Mouse (Mus musculus) monocyte, adult 5-6 weeks (primary cell): Measurements from ENCODE around the gene Hoxd3. TPM values are rescaled to one million over a fixed set of nuclear protein-coding genes. Genes with fewer than 3 reads are reported as not detected.

Source experiments
- ATAC-seq: fragments of 153-309, 156-312 bp; replicated peaks from 2 replicates; pipeline ENCODE4 v1.8.0; 2017; ENCODE audit warnings: mild to moderate bottlenecking; ENCODE audit not compliant: low TSS enrichment, insufficient number of reproducible peaks, severe bottlenecking, poor library complexity, low FRiP score
- total RNA-seq: library from RNA; stranded (forward); fragments of 200-1000, 200-491, 200-594 nt; gene quantifications from 3 replicates; pipeline ENCODE4 v1.2.3, GENCODE M21; 2017

The Hoxd3 gene
- total RNA-seq, 1 experiment from 2014 or later = not detected

DNA sequence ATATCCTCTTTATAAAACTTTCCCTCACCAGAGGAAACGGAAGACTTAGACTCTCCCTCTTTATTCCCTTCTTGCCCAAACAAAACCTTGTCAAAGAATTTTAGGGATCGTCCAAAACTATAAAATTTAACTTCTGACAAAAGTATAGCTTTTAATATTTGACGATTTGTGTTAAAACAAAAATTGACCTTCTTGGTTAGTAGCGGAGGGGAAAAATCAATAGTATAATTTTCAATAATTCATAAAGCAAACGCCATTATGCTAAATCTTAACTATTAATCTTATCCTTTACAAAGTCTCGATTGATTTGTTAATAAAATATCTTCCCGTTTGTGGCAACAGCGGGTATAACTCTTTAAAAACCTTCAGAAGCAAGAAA lies 21.4 kb upstream of the Hoxd3 start:
- no peak for ATAC-seq

DNA sequence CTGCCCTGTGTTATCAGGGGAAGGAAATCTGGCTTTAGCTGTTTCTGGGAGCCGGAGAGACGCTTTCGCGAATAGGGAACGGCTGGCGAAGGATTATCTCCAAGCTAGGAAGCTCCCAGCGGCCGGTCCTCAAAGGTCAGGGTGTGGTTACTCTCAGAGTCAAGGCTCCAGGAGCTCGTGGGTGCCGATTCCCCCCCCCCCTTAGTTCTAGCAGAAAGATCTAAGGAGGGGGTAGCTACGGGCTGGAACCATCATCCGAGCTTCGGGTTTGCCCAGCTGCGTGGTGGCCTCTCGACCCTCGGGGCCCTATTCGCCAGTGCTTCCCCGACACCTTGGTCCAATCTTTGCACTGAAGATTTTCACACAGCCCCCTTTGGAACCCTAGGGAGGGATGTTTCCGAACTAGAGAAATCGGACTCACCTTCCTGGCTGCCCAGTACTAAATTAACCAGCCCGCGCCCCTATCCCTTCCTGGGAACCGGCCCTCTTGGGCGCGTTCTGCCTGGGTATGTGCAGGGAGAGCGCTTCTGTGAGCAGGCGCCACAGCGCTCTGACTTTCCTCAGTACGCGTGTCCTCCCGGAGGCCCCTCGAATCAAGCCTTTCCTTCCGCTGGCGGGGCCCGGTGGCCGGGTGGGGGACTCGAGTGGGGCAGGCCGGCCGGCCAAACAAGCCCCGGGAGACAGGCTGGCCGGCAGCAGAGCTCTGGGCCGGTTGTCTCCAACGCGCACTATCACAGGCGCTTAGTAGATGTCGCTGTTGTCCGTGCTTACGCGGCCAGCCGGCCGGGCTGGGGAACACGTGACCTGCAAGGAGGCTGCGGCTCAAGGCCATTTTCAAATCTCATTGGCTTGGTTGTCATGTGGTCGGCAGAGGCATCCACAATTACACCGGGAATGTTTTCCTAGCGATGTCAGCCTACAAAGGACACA lies 20.4 kb upstream of the Hoxd3 start, which contains the start of gene Hoxd10:
Hoxd10 (plus strand) TSS at position 903 of the 930 bp plus-strand sequence.
- ATAC-seq = no peak

DNA sequence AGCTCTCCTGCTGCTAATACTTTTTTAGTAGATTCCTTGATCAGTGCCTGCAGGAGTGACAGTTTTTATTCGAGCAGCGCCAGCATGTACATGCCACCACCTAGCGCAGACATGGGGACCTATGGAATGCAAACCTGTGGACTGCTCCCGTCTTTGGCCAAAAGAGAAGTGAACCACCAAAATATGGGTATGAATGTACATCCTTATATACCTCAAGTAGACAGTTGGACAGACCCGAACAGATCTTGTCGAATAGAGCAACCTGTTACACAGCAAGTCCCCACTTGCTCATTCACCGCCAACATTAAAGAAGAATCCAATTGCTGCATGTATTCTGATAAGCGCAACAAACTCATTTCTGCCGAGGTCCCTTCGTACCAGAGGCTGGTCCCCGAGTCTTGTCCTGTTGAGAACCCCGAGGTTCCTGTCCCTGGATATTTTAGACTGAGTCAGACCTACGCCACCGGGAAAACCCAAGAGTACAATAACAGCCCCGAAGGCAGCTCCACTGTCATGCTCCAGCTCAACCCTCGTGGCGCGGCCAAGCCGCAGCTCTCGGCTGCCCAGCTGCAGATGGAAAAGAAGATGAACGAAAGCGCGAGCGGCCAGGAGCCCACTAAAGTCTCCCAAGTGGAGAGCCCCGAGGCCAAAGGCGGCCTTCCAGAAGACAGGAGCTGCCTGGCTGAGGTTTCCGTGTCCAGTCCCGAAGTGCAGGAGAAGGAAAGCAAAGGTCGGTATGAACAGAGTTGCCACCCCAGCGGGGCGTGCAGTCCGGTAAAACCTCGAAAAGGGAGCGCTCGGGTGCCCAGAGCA lies 19.5 kb upstream of the Hoxd3 start:
- no peak for ATAC-seq

DNA sequence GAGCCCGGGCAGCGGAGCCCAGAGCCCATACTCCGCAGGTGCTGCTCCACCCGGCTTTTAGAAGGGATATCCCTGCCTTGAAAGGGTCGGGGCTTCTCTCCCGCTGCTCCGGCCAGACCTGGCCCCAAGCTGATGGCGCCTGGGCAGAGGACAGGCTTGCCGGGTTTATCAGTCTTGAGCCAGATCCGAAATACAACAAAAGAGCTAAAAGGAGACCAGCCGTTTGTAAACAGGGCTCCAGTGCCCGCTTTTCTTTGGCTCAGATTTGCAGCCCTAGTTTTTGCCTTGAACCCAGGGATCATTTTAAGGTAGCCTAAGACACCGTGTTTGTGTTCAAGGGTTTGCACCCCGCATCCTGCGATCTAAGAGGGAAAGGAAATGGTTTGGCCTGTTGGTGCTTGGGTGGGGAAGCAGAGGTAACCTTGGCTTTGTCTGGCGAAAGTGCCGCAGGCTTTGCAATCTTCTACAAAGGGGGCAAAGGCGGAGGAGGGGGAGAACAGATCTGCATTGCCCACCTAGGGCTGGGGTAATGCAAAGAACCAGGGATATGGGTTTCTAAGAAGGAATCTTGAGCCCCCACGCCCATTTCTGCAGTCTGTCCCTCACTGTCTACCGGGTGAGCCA lies 18.8 kb upstream of the Hoxd3 start:
- ATAC-seq = peak; percentile 38; the same call in 1 of the 2 replicates

DNA sequence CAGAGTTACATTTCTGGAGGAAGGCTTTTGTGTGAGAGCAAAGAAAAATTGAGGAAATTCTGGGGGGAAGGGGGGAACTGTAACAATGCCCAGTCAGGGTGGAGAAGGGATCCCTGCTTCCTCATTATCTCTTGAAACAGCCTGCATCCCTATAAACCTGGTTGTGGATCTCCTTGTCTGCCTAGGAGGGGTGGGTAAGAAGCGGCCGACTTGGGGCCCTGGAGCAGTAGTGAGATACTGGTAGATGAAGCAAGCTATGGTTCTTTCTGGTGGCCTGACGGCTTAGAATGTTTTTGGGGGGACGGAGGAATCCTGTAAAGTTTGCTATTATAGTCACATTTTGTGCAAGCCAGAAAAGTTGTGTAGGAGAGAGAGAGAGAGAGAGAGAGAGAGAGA lies 18.3 kb upstream of the Hoxd3 start:
- no peak for ATAC-seq

DNA sequence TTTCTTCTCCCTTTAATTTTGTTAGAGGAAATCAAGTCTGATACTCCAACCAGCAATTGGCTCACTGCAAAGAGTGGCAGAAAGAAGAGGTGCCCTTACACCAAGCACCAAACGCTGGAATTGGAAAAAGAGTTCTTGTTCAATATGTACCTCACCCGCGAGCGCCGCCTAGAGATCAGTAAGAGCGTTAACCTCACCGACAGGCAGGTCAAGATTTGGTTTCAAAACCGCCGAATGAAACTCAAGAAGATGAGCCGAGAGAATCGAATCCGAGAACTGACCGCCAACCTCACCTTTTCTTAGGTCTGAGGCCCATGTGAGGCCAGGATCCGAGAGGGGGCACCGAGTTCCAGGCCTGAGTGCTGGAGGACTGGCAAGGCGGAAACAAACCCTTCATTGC lies 17.7 kb upstream of the Hoxd3 start:
- no peak for ATAC-seq

DNA sequence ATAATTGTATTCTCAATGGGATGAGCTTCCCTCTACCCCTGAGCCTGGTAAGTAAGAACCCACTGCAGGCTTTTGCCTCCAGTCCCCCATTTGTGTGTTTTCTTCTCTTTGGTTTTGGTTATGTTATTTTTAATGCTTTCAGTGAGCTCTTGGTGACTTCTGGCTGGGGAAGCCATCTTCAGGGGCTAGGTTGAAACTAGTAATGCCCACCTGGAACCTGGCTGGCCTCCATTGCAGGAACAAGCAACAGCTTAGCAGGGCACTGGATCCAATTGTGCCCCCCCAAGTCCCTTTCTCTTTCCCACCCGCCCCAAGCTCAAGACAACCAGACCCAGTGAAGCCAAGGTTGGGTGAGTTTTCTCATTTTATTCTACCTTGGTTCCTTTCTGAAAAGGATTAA lies 16.3 kb upstream of the Hoxd3 start:
- ATAC-seq = no peak

DNA sequence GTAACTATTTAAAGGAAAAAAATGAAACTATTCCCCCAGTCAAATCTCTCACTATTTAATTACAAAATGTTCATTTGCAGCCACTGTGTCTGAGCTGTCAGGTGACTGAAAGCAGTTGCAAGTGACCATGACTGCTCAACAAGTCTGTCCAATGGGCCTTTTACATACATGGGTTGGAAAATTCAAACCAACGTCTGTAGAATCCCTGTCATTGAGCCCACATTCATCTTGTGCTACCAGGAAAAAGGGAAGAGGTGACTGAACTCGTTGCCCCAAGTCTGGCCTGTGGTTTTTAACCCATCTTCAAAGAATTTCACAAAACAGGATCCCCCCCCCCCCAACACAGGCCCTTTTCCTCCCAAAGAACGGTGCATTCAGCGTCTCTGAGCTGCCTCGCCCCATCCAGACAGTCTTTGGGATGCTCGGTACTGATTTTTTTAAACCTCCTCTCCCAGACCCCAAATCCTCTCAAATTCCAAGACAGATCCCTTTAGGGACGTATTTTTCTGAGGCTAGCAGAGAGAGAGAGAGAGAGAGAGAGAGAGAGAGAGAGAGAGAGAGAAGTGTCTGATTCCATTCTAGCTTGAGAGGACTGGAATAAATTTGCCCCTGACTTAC lies 15.8 kb upstream of the Hoxd3 start:
- no peak for ATAC-seq

DNA sequence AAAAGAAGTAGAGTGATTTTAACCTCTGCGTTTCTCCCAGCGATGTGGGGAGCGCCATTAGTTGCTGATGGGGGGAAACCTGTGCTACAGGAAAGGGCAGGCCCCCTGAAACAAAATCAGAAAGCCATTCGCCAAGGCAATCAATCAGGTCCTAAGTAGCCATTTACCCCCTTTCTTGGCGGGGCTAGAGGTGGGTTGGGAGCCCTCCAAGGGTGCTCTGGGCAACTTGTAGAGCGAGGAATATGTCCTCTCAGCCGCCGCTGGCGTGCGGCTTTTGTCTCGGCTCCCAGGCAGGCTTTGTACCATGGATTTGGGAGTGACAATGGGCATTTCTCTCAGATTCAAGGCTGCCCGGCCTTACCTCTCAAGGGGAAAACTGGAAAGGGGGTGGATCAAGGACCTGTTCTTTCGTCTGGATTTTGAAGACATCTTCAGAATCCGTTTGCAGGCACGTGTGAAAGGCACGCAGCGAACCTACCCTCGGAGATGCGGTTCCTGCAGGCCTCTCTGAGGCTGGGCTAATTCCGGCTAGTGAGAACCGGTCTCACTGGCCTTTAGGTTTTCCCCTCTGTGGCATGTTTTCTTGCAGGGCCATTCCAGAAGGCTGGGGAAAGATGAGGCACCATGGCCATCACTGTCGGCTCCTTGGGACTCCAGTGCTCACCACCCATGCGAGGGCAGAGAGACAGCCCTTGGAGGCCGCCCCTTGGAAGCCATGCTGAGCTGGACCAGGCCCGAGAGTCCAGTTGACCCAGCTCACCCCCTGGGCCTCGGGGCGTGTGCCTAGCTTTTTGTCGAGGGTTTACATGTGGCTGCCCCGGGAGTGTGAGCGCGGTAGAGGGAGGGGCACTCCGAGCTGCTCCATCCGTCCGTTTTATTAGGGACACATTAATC lies 15.0 kb upstream of the Hoxd3 start:
- ATAC-seq = no peak

DNA sequence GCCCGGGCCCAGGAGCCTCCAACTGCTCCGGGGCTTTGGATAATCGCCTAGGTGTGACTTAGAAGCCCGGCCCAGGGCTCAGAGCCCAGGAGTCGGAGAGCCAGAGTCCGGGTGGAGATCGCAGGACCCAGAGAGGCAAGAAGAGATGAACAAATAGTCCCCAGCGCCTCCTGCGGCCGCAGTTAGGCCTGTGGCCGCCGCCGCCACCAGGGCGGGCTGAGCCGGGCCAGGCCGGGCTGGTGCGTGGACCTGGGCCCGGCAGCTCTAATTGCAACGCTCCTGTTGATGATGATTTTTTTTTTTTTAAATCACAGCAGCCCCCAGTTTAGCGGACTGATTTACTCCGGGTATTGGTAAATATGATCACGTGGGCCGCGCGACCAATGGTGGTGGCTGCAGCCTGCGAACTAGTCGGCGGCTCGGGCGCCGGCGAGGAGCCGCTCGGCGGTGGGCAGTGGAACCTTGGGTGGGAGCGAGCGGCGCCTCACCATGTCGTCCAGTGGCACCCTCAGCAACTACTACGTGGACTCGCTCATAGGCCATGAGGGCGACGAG lies 14.1 kb upstream of the Hoxd3 start, which contains the start of gene Hoxd9:
Hoxd9 (plus strand) TSS at position 161 of the 555 bp plus-strand sequence.
- no peak for ATAC-seq

DNA sequence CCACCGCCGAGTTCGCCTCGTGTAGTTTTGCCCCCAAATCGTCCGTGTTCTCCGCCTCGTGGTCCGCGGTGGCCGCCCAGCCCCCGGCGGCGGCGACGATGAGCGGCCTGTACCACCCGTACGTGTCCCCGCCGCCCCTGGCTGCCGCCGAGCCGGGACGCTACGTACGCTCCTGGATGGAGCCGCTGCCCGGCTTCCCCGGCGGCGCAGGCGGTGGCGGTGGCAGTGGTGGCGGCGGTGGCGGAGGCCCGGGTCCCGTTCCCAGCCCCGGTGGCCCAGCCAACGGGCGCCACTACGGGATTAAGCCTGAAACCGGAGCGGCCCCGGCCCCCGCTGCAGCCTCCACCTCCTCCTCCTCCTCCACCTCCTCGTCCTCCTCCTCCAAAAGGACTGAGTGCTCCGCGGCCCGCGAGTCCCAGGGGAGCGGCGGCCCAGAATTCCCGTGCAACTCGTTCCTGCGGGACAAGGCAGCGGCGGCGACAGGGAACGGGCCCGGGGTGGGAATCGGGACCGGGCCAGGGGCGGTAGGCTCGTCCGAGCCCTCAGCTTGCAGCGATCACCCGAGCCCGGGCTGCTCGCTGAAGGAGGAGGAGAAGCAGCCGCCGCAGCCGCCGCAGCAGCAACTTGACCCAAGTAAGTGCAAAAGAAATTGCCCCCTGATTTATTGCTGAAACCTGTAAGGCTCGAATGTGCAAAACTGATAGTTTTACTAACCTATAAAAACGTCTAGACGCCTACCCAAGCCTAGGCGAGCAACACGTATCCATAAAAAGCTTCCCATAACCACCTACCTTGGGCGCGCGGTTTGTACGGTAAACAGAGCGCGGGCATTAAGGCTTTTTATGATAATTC lies 13.3 kb upstream of the Hoxd3 start:
- no peak for ATAC-seq

DNA sequence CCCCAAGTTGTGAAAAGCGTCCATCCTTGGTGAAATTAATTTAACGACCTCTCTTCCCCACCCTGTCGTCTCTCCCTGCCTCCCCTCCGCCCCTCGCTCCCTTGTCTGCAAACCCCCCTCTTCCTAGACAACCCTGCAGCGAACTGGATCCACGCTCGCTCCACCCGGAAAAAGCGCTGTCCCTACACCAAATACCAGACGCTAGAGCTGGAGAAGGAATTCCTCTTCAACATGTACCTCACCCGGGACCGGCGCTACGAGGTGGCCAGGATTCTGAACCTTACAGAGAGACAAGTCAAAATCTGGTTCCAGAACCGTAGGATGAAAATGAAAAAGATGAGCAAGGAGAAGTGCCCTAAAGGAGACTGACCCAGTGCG lies 12.7 kb upstream of the Hoxd3 start:
- no peak for ATAC-seq

DNA sequence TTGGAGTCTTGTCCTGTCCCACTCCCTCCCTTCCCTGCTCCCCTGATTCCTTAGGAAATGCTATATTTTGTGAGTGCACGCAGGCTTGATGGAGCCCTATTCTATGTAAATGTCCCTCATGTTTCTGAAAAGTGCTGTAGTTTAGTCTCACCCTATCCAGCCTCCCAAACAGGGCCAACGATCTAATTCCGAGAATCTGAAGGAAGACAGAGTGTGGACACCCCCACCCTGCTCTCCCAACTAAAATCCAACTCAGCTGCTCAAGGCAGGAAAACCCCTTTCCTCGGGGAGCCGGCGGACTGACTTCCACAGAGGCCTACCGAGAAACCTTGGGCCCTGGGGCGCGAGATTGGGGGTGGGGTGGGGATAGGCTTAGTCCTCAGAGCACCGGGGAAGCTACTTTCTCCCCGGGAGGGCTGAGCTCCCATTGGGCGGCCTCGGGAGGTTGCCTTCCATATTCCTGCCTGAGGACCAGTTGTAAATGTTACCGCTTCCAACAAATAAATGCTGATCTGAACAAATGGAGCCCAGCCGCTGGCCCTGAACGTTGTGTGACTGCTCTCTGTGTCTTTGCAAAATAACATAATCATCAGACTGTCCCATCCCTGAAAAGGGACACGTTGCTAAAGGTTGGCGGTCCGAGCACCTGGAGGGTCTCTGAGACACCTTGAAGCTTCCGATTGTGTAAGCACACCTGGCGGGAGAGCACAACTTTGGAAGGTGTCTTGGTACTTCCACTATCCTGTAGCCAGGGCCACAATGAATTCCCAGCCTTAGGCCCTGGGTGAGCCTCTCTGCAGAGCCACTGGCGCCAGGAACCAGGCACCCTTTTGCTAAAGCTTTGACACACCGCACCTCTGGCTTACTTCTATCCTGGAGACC lies 11.8 kb upstream of the Hoxd3 start:
- no peak for ATAC-seq

DNA sequence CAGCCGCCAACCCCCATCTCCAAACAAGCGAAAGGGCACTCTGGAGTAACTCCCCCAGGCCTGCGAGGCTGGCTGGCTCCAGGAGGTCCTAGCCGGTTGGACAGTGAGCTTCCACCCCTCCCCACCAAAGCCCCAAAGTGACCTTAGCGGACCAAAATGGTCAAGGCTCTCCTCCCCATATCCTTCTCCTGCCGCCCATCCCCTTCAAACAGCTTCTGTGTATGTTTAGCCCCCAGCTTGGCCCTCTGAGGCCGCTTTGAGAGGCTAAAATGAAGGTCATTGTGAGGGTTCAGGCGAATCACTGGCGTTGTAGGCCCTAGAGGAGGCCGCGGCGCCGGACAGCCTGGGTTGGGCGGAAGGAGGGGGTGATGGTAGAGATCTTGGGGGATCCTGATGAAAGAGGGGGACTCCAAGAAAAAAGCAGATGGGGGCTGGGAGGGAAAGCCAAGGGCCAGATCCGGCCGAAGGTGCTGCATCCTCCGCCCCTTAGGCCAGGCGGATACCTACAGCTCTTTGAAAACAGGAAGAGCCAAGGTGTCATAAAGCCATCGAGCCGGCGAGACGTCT lies 11.1 kb upstream of the Hoxd3 start:
- no peak; the same call in 1 of the 2 replicates for ATAC-seq

DNA sequence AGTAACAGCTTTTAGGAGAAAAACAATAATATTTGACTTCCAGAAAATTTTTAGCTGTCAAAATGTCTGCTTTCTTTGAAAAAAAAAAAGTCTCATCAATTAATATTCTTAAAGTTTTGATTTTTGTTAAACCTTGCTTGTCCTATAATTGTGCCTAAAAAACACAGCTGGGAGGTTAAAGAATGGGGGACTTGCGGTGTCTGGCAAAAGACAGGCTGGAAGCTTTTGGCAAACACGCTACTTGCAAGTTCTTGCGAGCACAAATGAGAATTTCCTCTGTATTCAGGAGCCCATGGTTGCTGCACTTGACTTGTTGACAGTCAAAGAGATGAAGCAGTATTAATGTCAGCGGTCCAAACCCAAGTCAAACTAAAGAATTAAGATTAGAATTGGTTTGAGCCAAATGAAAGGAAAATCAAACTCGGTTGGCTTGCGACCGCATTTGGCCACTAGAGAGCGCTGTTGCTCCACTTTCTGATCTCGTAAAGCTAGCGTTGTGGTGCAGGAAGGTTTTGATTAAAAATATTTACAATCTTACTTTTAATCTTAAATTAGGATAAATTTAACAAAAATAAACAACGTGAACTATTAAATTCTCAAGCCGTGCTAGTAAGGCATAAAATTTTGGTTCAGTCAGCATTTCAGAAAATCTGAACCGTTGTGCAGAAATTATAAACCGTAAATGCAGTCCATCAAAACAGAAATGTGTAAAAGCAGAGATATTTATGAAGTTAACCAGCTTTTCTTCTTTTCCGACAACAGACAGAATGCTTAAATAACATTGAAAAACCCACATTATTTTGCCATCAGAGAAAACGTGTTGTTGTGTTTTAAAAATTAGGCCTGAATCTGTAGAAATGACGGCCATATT lies 9.5 kb upstream of the Hoxd3 start:
- no peak for ATAC-seq
